Mouse (Mus musculus): ENCODE results near the gene BC004004. TPM values are rescaled to one million over a fixed set of nuclear protein-coding genes. Genes with fewer than 3 reads are reported as not detected.
"Not testable (repeated sequence)": the region's sequence is repeated elsewhere in the genome, so short reads cannot be mapped to it uniquely, and the experiment has no call there.

BC004004 gene
- polyA plus RNA-seq, 1 experiment from 2014 or later, result 117 TPM

- peaks cover 20% of the 10 kb centered on the region for H3K4me1 ChIP-seq (ENCODE audit: control insufficient read depth, insufficient read depth, low read length)
- 7% methylated on average over 38 of the region's 38 CpGs for WGBS
These were observed 4.6 kb upstream of the BC004004 start, which contains the start of gene Ppil1 for GRCm38 (mm10) chr17:29263840-29264633. TSS of gene Ppil1 (minus strand) at chr17:29264186.

GRCm38 (mm10) chr17:29264760-29265159 lies 3.8 kb upstream of the BC004004 start:
- DNase-seq, result no peak
- H3K4me2 ChIP-seq (ENCODE audit: low read length), result peak overlapping the region; percentile 72
- no peak overlapping the region for H3K9ac ChIP-seq (replicated peaks; ENCODE audit: low read length)
- H3K27me3 ChIP-seq (ENCODE audit: control insufficient read depth, insufficient read depth, low read length), result no peaks in the 10 kb centered on the region
- WGBS, result 91% methylated on average over 5 of the region's 5 CpGs
- H3K4me3 ChIP-seq (replicated peaks; ENCODE audit: low read depth, low read length), result peak overlapping the region; percentile 82; the same call in 1 of the 2 replicates
- peaks cover 13% of the 10 kb centered on the region for H3K36me3 ChIP-seq (ENCODE audit: control insufficient read depth, insufficient read depth, low read length)
- peak overlapping the region; percentile 94; the same call in 1 of the 2 replicates for H3K27ac ChIP-seq (replicated peaks; ENCODE audit: low read depth, low read length)
- H3K9me3 ChIP-seq (ENCODE audit: control insufficient read depth, low read length), result no peaks in the 10 kb centered on the region
- no peak for ATAC-seq (ENCODE audit: low FRiP score, low TSS enrichment)
- peaks cover 25% of the 10 kb centered on the region for H3K4me1 ChIP-seq (ENCODE audit: control insufficient read depth, insufficient read depth, low read length)

More at GRCm38 (mm10) chr17:29263840-29264633, 4.6 kb upstream of the BC004004 start, which contains the start of gene Ppil1:
- Histone ChIP-seq H3K4me2 (ENCODE audit: low read length) (peak within 1 kb of the TSS; percentile 72), H3K27ac (replicated peaks; ENCODE audit: low read depth, low read length) (peak within 1 kb of the TSS; percentile 94), H3K9me3 (ENCODE audit: control insufficient read depth, low read length) (no peaks in the 10 kb centered on the region), H3K27me3 (ENCODE audit: control insufficient read depth, insufficient read depth, low read length) (no peaks in the 10 kb centered on the region), H3K36me3 (ENCODE audit: control insufficient read depth, insufficient read depth, low read length) (peaks cover 13% of the 10 kb centered on the region), H3K4me3 (replicated peaks; ENCODE audit: low read depth, low read length) (peak within 1 kb of the TSS; percentile 82), H3K9ac (replicated peaks; ENCODE audit: low read length) (peak within 1 kb of the TSS; percentile 72)
- ATAC-seq (ENCODE audit: low FRiP score, low TSS enrichment) (peak; percentile 61; the same call in 1 of the 2 replicates), DNase-seq (peak; percentile 89)

GRCm38 (mm10) chr17:29267040-29267439 lies 1.5 kb upstream of the BC004004 start:
- 98% methylated on average over 2 of the region's 2 CpGs for WGBS

GRCm38 (mm10) chr17:29267931-29268681 lies 482 bp upstream of the BC004004 start:
- 62% methylated on average over 6 of the region's 6 CpGs for WGBS
- H3K4me1 ChIP-seq (ENCODE audit: control insufficient read depth, insufficient read depth, low read length), result peaks cover 21% of the 10 kb centered on the region

More at GRCm38 (mm10) chr17:29267040-29267439, 1.5 kb upstream of the BC004004 start:
- H3K36me3 ChIP-seq (ENCODE audit: control insufficient read depth, insufficient read depth, low read length); DNase-seq; H3K27ac ChIP-seq (replicated peaks; ENCODE audit: low read depth, low read length); H3K4me2 ChIP-seq (ENCODE audit: low read length); ATAC-seq (ENCODE audit: low FRiP score, low TSS enrichment); H3K9me3 ChIP-seq (ENCODE audit: control insufficient read depth, low read length); H3K27me3 ChIP-seq (ENCODE audit: control insufficient read depth, insufficient read depth, low read length); H3K4me3 ChIP-seq (replicated peaks; ENCODE audit: low read depth, low read length); H3K9ac ChIP-seq (replicated peaks; ENCODE audit: low read length): not testable (repeated sequence)
- peaks cover 30% of the 10 kb centered on the region for H3K4me1 ChIP-seq (ENCODE audit: control insufficient read depth, insufficient read depth, low read length)

GRCm38 (mm10) chr17:29269349-29269706 lies 740 bp downstream of the BC004004 start:
- no peak for ATAC-seq (ENCODE audit: low FRiP score, low TSS enrichment)
- Histone ChIP-seq H3K27me3 (ENCODE audit: control insufficient read depth, insufficient read depth, low read length) (no peaks in the 10 kb centered on the region), H3K36me3 (ENCODE audit: control insufficient read depth, insufficient read depth, low read length) (no peaks in the 10 kb centered on the region), H3K4me1 (ENCODE audit: control insufficient read depth, insufficient read depth, low read length) (peaks cover 17% of the 10 kb centered on the region), H3K9me3 (ENCODE audit: control insufficient read depth, low read length) (no peaks in the 10 kb centered on the region), H3K27ac (replicated peaks; ENCODE audit: low read depth, low read length) (peak overlapping the region; percentile 92), H3K4me2 (ENCODE audit: low read length) (peak overlapping the region; percentile 65), H3K4me3 (replicated peaks; ENCODE audit: low read depth, low read length) (peak overlapping the region; percentile 94), H3K9ac (replicated peaks; ENCODE audit: low read length) (peak overlapping the region; percentile 90)
- WGBS, result 19% methylated on average over 10 of the region's 10 CpGs
- DNase-seq, result no peak

More at GRCm38 (mm10) chr17:29267931-29268681, 482 bp upstream of the BC004004 start:
- Histone ChIP-seq H3K4me3 (replicated peaks; ENCODE audit: low read depth, low read length) (peak overlapping the region; percentile 94), H3K9me3 (ENCODE audit: control insufficient read depth, low read length) (no peaks in the 10 kb centered on the region), H3K36me3 (ENCODE audit: control insufficient read depth, insufficient read depth, low read length) (no peaks in the 10 kb centered on the region), H3K4me2 (ENCODE audit: low read length) (peak overlapping the region; percentile 65), H3K27ac (replicated peaks; ENCODE audit: low read depth, low read length) (peak overlapping the region; percentile 46), H3K27me3 (ENCODE audit: control insufficient read depth, insufficient read depth, low read length) (no peaks in the 10 kb centered on the region), H3K9ac (replicated peaks; ENCODE audit: low read length) (peak overlapping the region; percentile 90; the same call in 1 of the 2 replicates)
- DNase-seq (no peak), ATAC-seq (ENCODE audit: low FRiP score, low TSS enrichment) (peak; percentile 57)

GRCm38 (mm10) chr17:29270148-29270698 lies 1.6 kb downstream of the BC004004 start:
- WGBS, result 93% methylated on average over 9 of the region's 9 CpGs
- DNase-seq (no peak), ATAC-seq (ENCODE audit: low FRiP score, low TSS enrichment) (no peak)
- Histone ChIP-seq H3K36me3 (ENCODE audit: control insufficient read depth, insufficient read depth, low read length) (no peaks in the 10 kb centered on the region), H3K4me1 (ENCODE audit: control insufficient read depth, insufficient read depth, low read length) (peaks cover 14% of the 10 kb centered on the region), H3K9ac (replicated peaks; ENCODE audit: low read length) (no peak overlapping the region), H3K9me3 (ENCODE audit: control insufficient read depth, low read length) (no peaks in the 10 kb centered on the region), H3K27ac (replicated peaks; ENCODE audit: low read depth, low read length) (no peak overlapping the region), H3K27me3 (ENCODE audit: control insufficient read depth, insufficient read depth, low read length) (no peaks in the 10 kb centered on the region), H3K4me3 (replicated peaks; ENCODE audit: low read depth, low read length) (peak overlapping the region; percentile 94; the same call in 1 of the 2 replicates), H3K4me2 (ENCODE audit: low read length) (peak overlapping the region; percentile 65; the same call in 1 of the 2 replicates)

GRCm38 (mm10) chr17:29273156-29273555 lies 4.6 kb downstream of the BC004004 start:
- 87% methylated on average over 7 of the region's 7 CpGs for WGBS
- no peak for DNase-seq
- Histone ChIP-seq H3K4me3 (replicated peaks; ENCODE audit: low read depth, low read length) (no peak overlapping the region), H3K4me1 (ENCODE audit: control insufficient read depth, insufficient read depth, low read length) (peaks cover 13% of the 10 kb centered on the region), H3K27ac (replicated peaks; ENCODE audit: low read depth, low read length) (no peak overlapping the region), H3K9ac (replicated peaks; ENCODE audit: low read length) (no peak overlapping the region), H3K9me3 (ENCODE audit: control insufficient read depth, low read length) (no peaks in the 10 kb centered on the region), H3K36me3 (ENCODE audit: control insufficient read depth, insufficient read depth, low read length) (peaks cover 4% of the 10 kb centered on the region), H3K4me2 (ENCODE audit: low read length) (no peak overlapping the region), H3K27me3 (ENCODE audit: control insufficient read depth, insufficient read depth, low read length) (no peaks in the 10 kb centered on the region)
- no peak for ATAC-seq (ENCODE audit: low FRiP score, low TSS enrichment)

- H3K27ac ChIP-seq (replicated peaks; ENCODE audit: low read depth, low read length), result no peak overlapping the region
- H3K4me2 ChIP-seq (ENCODE audit: low read length), result no peak overlapping the region
- DNase-seq, result no peak
- H3K27me3 ChIP-seq (ENCODE audit: control insufficient read depth, insufficient read depth, low read length), result no peaks in the 10 kb centered on the region
- 83% methylated on average over 11 of the region's 11 CpGs for WGBS
- H3K4me3 ChIP-seq (replicated peaks; ENCODE audit: low read depth, low read length), result no peak overlapping the region
- ATAC-seq (ENCODE audit: low FRiP score, low TSS enrichment), result no peak
- H3K9me3 ChIP-seq (ENCODE audit: control insufficient read depth, low read length), result no peaks in the 10 kb centered on the region
- peaks cover 11% of the 10 kb centered on the region for H3K4me1 ChIP-seq (ENCODE audit: control insufficient read depth, insufficient read depth, low read length)
- H3K9ac ChIP-seq (replicated peaks; ENCODE audit: low read length), result no peak overlapping the region
- H3K36me3 ChIP-seq (ENCODE audit: control insufficient read depth, insufficient read depth, low read length), result peaks cover 9% of the 10 kb centered on the region
These were observed 5.3 kb downstream of the BC004004 start for GRCm38 (mm10) chr17:29273889-29274288.
